Mouse (Mus musculus) right cerebral cortex, adult 18-20 months (tissue): ENCODE data around the gene Nufip2.
A peak's percentile ranks its signal among the peaks of the same experiment; 100 is the strongest.
"Not testable (repeated sequence)": the region's sequence is repeated elsewhere in the genome, so short reads cannot be mapped to it uniquely, and the experiment has no call there.

ENCODE experiments used
- DNase-seq: peaks from one replicate; pipeline ENCODE4 v3.0.0; 2022; ENCODE audit warnings: mixed read lengths

Gene Nufip2

GRCm38 (mm10) chr11:77685383-77686265 lies at the start of gene Nufip2:
Nufip2 (plus strand) TSS chr11:77686155.
- DNase-seq, result peak; percentile 99

- no peak for DNase-seq
Measured at GRCm38 (mm10) chr11:77641390-77641789, 44.6 kb upstream of the Nufip2 start.

GRCm38 (mm10) chr11:77645481-77645880 lies 40.5 kb upstream of the Nufip2 start:
- DNase-seq, result no peak

- DNase-seq, result no peak
Measured at GRCm38 (mm10) chr11:77648878-77649277, 37.1 kb upstream of the Nufip2 start.

DNA sequence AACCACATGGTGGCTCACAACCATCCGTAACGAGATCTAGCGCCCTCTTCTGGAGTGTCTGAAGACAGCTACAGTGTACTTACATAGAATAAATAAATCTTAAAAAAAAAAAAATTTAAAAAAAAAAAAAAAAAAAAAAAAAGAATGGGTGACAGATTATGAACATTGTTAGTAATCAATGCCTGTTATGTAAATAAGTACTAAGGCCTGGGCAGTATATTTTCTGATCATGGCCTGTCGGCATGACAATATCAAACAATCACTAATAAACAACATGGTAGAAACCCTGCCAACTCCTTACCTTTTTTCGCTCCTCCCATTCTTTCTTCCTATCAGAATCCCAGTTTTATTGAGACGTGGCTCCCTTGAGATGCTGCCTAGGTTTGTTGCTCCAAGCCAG lies 33.5 kb upstream of the Nufip2 start:
- no peak for DNase-seq

GRCm38 (mm10) chr11:77653406-77654190 lies 32.4 kb upstream of the Nufip2 start:
- DNase-seq, result not testable (repeated sequence)

GRCm38 (mm10) chr11:77659986-77660385 lies 26.0 kb upstream of the Nufip2 start:
- DNase-seq, result no peak

DNA sequence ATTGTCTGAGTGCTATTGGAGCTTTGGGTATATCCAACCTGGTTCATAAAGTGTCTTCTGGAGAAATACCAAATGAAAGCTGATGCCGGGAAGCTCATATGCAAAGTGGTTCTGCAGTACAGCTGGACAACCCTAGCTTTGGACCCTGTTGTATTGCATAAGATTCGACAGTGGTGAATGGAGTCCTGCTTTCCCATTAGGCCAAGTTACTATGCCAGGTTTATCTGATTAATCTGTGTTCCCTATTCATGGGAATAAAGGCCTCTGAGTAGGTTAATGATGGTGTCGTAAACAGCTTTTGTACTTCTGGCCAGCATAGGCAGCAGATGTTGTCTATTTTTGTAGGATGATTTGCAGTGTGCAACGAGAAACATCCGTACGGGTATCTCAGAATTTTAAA lies 22.3 kb upstream of the Nufip2 start:
- no peak for DNase-seq

- DNase-seq, result no peak
Measured at GRCm38 (mm10) chr11:77664046-77664445, 21.9 kb upstream of the Nufip2 start.

GRCm38 (mm10) chr11:77665384-77665783 lies 20.6 kb upstream of the Nufip2 start:
- not testable (repeated sequence) for DNase-seq

DNA sequence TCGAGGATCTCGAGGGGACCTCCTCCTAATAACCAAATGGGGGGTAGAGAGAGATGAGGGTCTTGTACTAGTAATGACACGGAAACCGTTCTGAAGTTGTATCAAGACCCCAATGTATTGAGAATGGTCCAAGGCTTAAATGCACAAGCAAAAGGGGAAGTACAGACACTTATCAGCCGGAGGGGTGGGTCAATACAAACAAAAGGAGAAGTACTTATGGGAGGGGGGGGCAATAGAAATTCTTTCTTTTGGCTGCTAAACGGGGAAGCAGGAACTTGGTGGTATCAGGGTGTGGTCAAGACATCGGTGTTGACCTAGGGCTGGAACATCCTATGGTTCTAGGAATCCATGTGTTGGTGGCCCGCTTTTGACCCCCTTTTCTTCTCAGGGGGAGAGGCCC lies 19.2 kb upstream of the Nufip2 start:
- DNase-seq, result not testable (repeated sequence)

DNA sequence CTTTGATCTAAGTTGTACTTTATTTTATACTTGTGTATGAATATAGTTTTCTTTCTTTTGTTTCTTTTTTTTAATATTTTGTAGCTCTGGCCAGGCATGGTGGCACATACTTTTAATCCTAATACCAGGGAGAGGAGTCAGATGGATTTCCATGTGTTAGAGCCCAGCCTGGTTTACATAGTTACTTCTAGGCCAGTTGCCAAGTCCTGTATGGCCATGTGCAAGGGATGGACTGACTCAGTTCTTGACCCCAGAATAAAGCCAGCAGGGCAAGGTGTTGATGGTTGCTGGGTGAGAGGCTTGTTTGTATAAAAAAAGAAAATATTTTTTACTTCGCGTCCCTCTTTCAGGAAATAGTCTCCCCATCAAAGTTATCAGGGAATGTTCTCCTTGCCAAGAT lies 13.2 kb upstream of the Nufip2 start:
- no peak for DNase-seq

GRCm38 (mm10) chr11:77673428-77673991 lies 12.4 kb upstream of the Nufip2 start:
- DNase-seq, result no peak

DNA sequence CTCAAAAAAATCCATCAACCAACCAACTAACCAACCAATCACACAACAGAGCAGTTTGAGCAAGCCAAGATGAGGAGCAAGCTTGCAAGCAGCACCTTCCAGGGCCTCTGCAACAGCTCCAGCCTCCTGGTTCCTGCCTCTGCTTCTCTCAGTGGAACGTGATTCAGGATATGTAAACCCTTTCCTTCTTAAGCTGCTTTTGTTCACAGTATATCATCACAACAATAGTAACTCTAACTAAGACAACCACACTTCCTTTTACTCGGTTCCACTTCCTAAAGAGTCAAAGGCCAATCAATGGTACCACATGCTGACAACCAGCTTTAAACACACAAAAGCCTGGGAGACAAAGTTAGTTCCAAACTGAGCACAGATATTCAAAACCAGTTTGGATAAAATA lies 5.9 kb upstream of the Nufip2 start:
- DNase-seq, result no peak

DNA sequence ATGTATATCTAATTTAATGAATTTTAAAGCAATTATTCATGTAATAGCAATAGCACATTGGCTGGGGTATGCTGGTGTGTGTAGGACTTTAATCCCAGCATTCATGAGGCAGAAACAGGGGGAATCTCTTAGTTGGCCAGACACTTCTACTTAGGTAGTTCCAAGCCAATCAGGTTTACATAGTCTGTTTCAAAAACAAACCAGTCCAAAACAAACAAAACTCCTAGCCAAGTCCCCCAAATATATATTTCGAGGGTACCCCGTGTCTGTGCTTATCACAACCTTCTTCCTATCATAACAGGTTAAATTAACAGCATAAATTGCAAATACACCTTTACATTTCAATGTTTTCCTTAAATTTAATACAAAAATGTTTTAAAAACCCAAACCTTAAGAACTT lies 1.1 kb upstream of the Nufip2 start:
- no peak for DNase-seq

DNA sequence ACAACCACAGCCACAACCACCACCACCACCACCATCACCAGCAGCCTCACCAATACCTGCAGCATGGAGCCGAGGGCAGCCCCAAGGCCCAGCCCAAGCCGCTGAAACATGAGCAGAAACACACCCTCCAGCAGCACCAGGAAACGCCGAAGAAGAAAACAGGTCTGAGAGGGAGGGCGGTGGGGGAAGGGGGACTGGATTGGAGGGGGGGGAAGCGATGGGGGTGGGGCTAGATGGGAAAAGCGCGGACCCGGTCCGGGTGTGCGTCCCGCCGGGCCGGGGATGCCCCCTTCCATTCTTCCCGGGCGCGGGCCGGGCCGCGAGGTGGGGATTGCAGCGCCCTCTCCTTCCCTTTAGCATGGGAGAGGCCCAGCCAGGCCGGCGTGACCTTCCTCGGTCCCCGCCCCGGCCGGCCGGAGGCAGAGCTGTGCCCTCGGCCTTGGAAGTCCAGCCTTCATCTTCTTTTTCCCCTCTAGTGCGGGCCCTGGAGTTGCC lies 438 bp downstream of the Nufip2 start:
- peak; percentile 20 for DNase-seq

GRCm38 (mm10) chr11:77686841-77687540 lies 1.0 kb downstream of the Nufip2 start:
- peak; percentile 48 for DNase-seq

DNA sequence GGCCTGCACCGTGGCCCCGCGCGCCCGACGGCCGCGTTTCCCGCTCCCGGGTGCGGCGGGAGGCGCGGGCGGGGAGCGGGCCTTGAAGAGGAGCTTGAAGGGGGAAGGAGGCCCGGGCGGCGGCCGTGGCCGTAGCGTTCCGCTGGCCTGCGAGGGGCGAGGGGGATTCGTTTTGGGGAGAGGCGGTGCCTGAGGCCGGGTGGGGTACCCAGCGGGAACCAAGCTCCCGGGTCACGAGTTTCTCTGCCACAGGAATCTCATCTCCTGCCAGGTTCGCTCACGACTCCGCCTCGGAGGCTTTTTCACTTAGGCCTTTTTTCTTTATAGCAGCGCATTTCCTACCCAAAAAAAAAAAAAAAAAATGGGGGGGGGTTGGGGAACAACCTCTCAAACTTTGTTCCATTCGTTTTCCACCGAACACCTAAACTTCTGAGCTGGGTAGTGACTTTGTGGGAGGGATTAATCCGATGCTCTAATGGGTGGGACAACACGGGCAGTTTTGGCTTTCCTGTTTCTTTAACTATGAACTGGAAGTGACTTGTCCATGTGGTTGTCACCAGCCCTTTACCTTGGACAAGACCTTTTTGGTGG lies 1.7 kb downstream of the Nufip2 start:
- peak; percentile 35 for DNase-seq

GRCm38 (mm10) chr11:77693026-77693425 lies 7.1 kb downstream of the Nufip2 start:
- DNase-seq, result no peak

GRCm38 (mm10) chr11:77697232-77697631 lies 11.3 kb downstream of the Nufip2 start:
- DNase-seq, result no peak

DNA sequence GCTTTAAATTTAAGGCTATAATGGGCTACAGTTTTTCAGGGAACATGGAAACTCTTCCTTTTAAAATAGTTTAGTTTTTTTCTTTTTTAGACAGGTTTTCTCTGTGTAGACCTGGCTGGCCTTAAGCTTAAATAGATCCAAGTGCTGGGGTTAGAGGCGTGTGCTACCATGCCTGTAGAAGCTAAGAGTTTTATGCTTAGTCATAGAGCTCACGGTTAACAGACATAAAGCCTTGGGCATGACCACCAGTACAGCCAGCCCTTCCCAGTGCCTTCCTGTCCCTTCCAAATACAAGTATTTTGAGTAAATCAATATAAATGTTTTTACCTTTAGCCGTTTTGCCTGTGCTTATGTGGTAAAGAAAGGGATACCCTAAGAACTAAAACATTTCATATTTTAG lies 20.0 kb downstream of the Nufip2 start:
- DNase-seq, result no peak

GRCm38 (mm10) chr11:77709039-77709438 lies 23.1 kb downstream of the Nufip2 start:
- no peak for DNase-seq
